Mouse (Mus musculus): ENCODE results near the gene Mndal. TPM values are rescaled to one million over a fixed set of nuclear protein-coding genes. Genes with fewer than 3 reads are reported as not detected.

The Mndal gene
- polyA plus RNA-seq, 1 experiment from 2014 or later, result 1.4 TPM

Other genes with a start within 250 kb of the Mndal start
- gene Ifi207, start 200.7 kb downstream of the Mndal start, polyA plus RNA-seq (2014; fragmentation: Nextera tagmentation; extraction: Ambion mirVana), result 1.2 and 1.4 TPM in 2 replicates
- gene Ifi204, start 175.5 kb downstream of the Mndal start, polyA plus RNA-seq (2014; fragmentation: Nextera tagmentation; extraction: Ambion mirVana), result 1.2 and 2.0 TPM in 2 replicates
- 0.32 and 0.49 TPM in 2 replicates for gene Ifi211, start 29.4 kb downstream of the Mndal start, polyA plus RNA-seq (2014; fragmentation: Nextera tagmentation; extraction: Ambion mirVana)
- gene Ifi203, start 181 bp upstream of the Mndal start, polyA plus RNA-seq (2014; fragmentation: Nextera tagmentation; extraction: Ambion mirVana), result 0.83 and 1.1 TPM in 2 replicates
- gene Ifi202b, start 40.3 kb upstream of the Mndal start, polyA plus RNA-seq (2014; fragmentation: Nextera tagmentation; extraction: Ambion mirVana), result not detected in 2 replicates
- gene Ifi205, start 89.3 kb upstream of the Mndal start, polyA plus RNA-seq (2014; fragmentation: Nextera tagmentation; extraction: Ambion mirVana), result 0.26 and 0.30 TPM in 2 replicates
- gene Olfr433, start 98.2 kb upstream of the Mndal start, polyA plus RNA-seq (2014; fragmentation: Nextera tagmentation; extraction: Ambion mirVana), result 0.07 TPM in 1 of 2 replicates, not detected in the other
- gene Olfr432, start 106.7 kb upstream of the Mndal start, polyA plus RNA-seq (2014; fragmentation: Nextera tagmentation; extraction: Ambion mirVana), result not detected in 2 replicates
- gene Olfr430, start 124.1 kb upstream of the Mndal start, polyA plus RNA-seq (2014; fragmentation: Nextera tagmentation; extraction: Ambion mirVana), result not detected in 2 replicates
- not detected in 2 replicates for gene Olfr429, start 141.8 kb upstream of the Mndal start, polyA plus RNA-seq (2014; fragmentation: Nextera tagmentation; extraction: Ambion mirVana)
- not detected in 2 replicates for gene Olfr427, start 154.4 kb upstream of the Mndal start, polyA plus RNA-seq (2014; fragmentation: Nextera tagmentation; extraction: Ambion mirVana)
- gene Olfr231, start 178.7 kb upstream of the Mndal start, polyA plus RNA-seq (2014; fragmentation: Nextera tagmentation; extraction: Ambion mirVana), result not detected in 2 replicates
- gene Olfr424, start 189.0 kb upstream of the Mndal start, polyA plus RNA-seq (2014; fragmentation: Nextera tagmentation; extraction: Ambion mirVana), result not detected in 2 replicates
- not detected in 2 replicates for gene Olfr420, start 213.1 kb upstream of the Mndal start, polyA plus RNA-seq (2014; fragmentation: Nextera tagmentation; extraction: Ambion mirVana)
- gene Spta1, start 230.3 kb upstream of the Mndal start, polyA plus RNA-seq (2014; fragmentation: Nextera tagmentation; extraction: Ambion mirVana), result 0.30 and 0.67 TPM in 2 replicates